Mouse (Mus musculus): ENCODE results near the gene Clybl.

DNA sequence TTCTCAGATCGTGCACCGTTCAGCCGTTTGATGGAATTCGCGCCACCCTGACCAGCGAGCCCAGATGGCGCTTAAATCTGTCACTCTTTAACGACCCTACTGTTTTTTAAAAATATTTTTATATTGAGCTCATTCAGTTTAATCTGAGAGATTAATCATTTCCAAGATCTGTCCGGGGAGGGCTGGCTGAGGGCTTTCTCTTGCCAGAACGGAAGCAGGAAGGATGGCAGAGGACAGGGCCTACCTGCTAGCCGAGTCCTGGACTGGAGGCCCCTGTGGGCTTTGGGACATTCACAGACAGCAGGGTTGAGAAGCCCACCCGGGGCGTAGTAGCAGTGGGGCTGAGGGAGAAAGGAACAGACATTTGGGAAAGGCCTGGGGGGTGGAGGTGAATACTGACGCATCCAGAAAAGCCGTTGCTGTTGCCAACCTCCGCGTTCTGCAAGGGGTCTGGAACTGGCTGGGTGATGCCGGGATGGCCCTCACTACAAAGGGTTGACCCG is 51.8 kb downstream of the Clybl start:
- TF ChIP-seq POLR2A (IDR thresholded peaks at IDR 0.05; ENCODE audit: extremely low read depth, insufficient read depth, low read length) (no peak), CTCF (IDR thresholded peaks at IDR 0.05; ENCODE audit: low read depth, low read length) (no peak)
